Mouse (Mus musculus) embryonic fibroblast, embryonic 13.5 days (primary cell): ENCODE measurements at regions not wholly inside any gene's neighbourhood (a gene's known extent, or its start where the extent isn't known, plus 50 kb on each side); places are given as distances from the start of the nearest gene placed in this dataset.

Experiments
- H3K27ac ChIP-seq: 2 replicates; pipeline ENCODE4 v1.5.1; 2012; ENCODE audit warnings: low read length, control low read depth, inconsistent platforms; ENCODE audit not compliant: insufficient read depth
- H3K4me1 ChIP-seq: 2 replicates; pipeline ENCODE4 v1.6.1; 2011; ENCODE audit warnings: low read length; ENCODE audit not compliant: control insufficient read depth, insufficient read depth
- H3K4me3 ChIP-seq: 2 replicates; pipeline ENCODE4 v1.5.1; 2011; ENCODE audit warnings: mild to moderate bottlenecking, control low read depth, low read length; ENCODE audit not compliant: insufficient read depth
- CTCF ChIP-seq: IDR thresholded peaks from 2 replicates; pipeline ENCODE4 v1.5.1; 2011; ENCODE audit warnings: mild to moderate bottlenecking, control low read depth, low read length, moderate library complexity, borderline replicate concordance; ENCODE audit not compliant: insufficient read depth
- POLR2A ChIP-seq: IDR thresholded peaks from 2 replicates; pipeline ENCODE4 v1.6.1; 2011; ENCODE audit warnings: low read depth, mild to moderate bottlenecking, control low read depth, low read length, moderate library complexity

- H3K27ac ChIP-seq = no peak overlapping the region
- H3K4me1 ChIP-seq = peaks cover 2% of the 10 kb centered on the region; the same call in 1 of the 2 replicates
- no peak for TF ChIP-seq POLR2A
- TF ChIP-seq CTCF = no peak
- no peak overlapping the region for H3K4me3 ChIP-seq
Measured at GRCm38 (mm10) chr1:119196674-119197414, 143.4 kb upstream of the Gli2 start.

GRCm38 (mm10) chr1:119194533-119194932, 141.1 kb upstream of the Gli2 start:
- Histone ChIP-seq H3K4me3 (no peak overlapping the region), H3K4me1 (peaks cover 2% of the 10 kb centered on the region; the same call in 1 of the 2 replicates), H3K27ac (no peak overlapping the region)
- TF ChIP-seq POLR2A = no peak
- no peak for TF ChIP-seq CTCF

- Histone ChIP-seq H3K27ac (no peak overlapping the region), H3K4me1 (no peaks in the 10 kb centered on the region), H3K4me3 (no peak overlapping the region)
- no peak for TF ChIP-seq CTCF
- no peak for TF ChIP-seq POLR2A
Measured at GRCm38 (mm10) chr1:119191177-119191576, 137.8 kb upstream of the Gli2 start.

- TF ChIP-seq CTCF (no peak), POLR2A (no peak)
- Histone ChIP-seq H3K4me3 (no peak overlapping the region), H3K27ac (no peak overlapping the region), H3K4me1 (0 out of 2 replicates have a peak, but pooled peaks cover 4% of the 10 kb centered on the region)
Measured at GRCm38 (mm10) chr1:119189461-119190066, 136.1 kb upstream of the Gli2 start.

- Histone ChIP-seq H3K4me1 (0 out of 2 replicates have a peak, but pooled peaks cover 4% of the 10 kb centered on the region), H3K27ac (no peak overlapping the region), H3K4me3 (no peak overlapping the region)
- TF ChIP-seq POLR2A (no peak), CTCF (no peak)
Measured at GRCm38 (mm10) chr1:119187301-119187700, 133.9 kb upstream of the Gli2 start.

- Histone ChIP-seq H3K4me1 (0 out of 2 replicates have a peak, but pooled peaks cover 4% of the 10 kb centered on the region), H3K4me3 (no peak overlapping the region), H3K27ac (no peak overlapping the region)
- no peak for TF ChIP-seq POLR2A
Measured at GRCm38 (mm10) chr1:119186856-119187255, 133.4 kb upstream of the Gli2 start.

GRCm38 (mm10) chr1:119183558-119184270, 130.3 kb upstream of the Gli2 start:
- TF ChIP-seq CTCF (no peak), POLR2A (no peak)
- no peak overlapping the region for H3K27ac ChIP-seq
- H3K4me1 ChIP-seq = 0 out of 2 replicates have a peak, but pooled peaks cover 4% of the 10 kb centered on the region
- no peak overlapping the region for H3K4me3 ChIP-seq

- TF ChIP-seq CTCF (no peak), POLR2A (no peak)
- Histone ChIP-seq H3K27ac (no peak overlapping the region), H3K4me1 (no peaks in the 10 kb centered on the region), H3K4me3 (no peak overlapping the region)
Measured at GRCm38 (mm10) chr1:119173030-119173756, 119.8 kb upstream of the Gli2 start.

- Histone ChIP-seq H3K4me1 (no peaks in the 10 kb centered on the region), H3K27ac (no peak overlapping the region), H3K4me3 (no peak overlapping the region)
- TF ChIP-seq CTCF (no peak), POLR2A (no peak)
Measured at GRCm38 (mm10) chr1:119167443-119167842, 114.0 kb upstream of the Gli2 start.
